Mouse (Mus musculus): ENCODE measurements at regions not wholly inside any gene's neighbourhood (a gene's known extent, or its start where the extent isn't known, plus 50 kb on each side); places are given as distances from the start of the nearest gene placed in this dataset.

GRCm38 (mm10) chr19:26261530-26261929 is 343.3 kb upstream of the Smarca2 start:
- no peak for DNase-seq (ENCODE audit: low spot score)

GRCm38 (mm10) chr19:26296360-26296759 is 308.5 kb upstream of the Smarca2 start:
- no peak for DNase-seq (ENCODE audit: low spot score)

GRCm38 (mm10) chr19:26308477-26309135 is 296.2 kb upstream of the Smarca2 start:
- no peak for DNase-seq (ENCODE audit: low spot score)

GRCm38 (mm10) chr19:26318977-26319376 is 285.9 kb upstream of the Smarca2 start:
- DNase-seq (ENCODE audit: low spot score), result no peak

GRCm38 (mm10) chr19:26323682-26324081 is 281.2 kb upstream of the Smarca2 start:
- no peak for DNase-seq (ENCODE audit: low spot score)

GRCm38 (mm10) chr19:26339120-26339519 is 265.7 kb upstream of the Smarca2 start:
- no peak for DNase-seq (ENCODE audit: low spot score)

GRCm38 (mm10) chr19:26340155-26340554 is 264.7 kb upstream of the Smarca2 start:
- DNase-seq (ENCODE audit: low spot score), result no peak

GRCm38 (mm10) chr19:26355054-26355453 is 249.8 kb upstream of the Smarca2 start:
- DNase-seq (ENCODE audit: low spot score), result no peak

GRCm38 (mm10) chr19:26383961-26384381 is 220.9 kb upstream of the Smarca2 start:
- DNase-seq (ENCODE audit: low spot score), result no peak

- DNase-seq (ENCODE audit: low spot score), result no peak
Observed at GRCm38 (mm10) chr19:26386075-26386474, 218.8 kb upstream of the Smarca2 start.

GRCm38 (mm10) chr19:26412684-26413083 is 192.2 kb upstream of the Smarca2 start:
- no peak for DNase-seq (ENCODE audit: low spot score)

GRCm38 (mm10) chr19:26414476-26415024 is 190.3 kb upstream of the Smarca2 start:
- no peak for DNase-seq (ENCODE audit: low spot score)

- no peak for DNase-seq (ENCODE audit: low spot score)
Observed at GRCm38 (mm10) chr19:26419781-26420180, 185.1 kb upstream of the Smarca2 start.

GRCm38 (mm10) chr19:26439163-26439562 is 165.7 kb upstream of the Smarca2 start:
- DNase-seq (ENCODE audit: low spot score), result no peak

GRCm38 (mm10) chr19:26445309-26445708 is 159.5 kb upstream of the Smarca2 start:
- DNase-seq (ENCODE audit: low spot score), result no peak

GRCm38 (mm10) chr19:26447427-26448023 is 157.3 kb upstream of the Smarca2 start:
- DNase-seq (ENCODE audit: low spot score), result no peak

GRCm38 (mm10) chr19:26461712-26462111 is 143.1 kb upstream of the Smarca2 start:
- no peak for DNase-seq (ENCODE audit: low spot score)

GRCm38 (mm10) chr19:26465228-26465627 is 139.6 kb upstream of the Smarca2 start:
- DNase-seq (ENCODE audit: low spot score), result no peak

- no peak for DNase-seq (ENCODE audit: low spot score)
Observed at GRCm38 (mm10) chr19:26466244-26466643, 138.6 kb upstream of the Smarca2 start.

GRCm38 (mm10) chr19:26467179-26467651 is 137.6 kb upstream of the Smarca2 start:
- DNase-seq (ENCODE audit: low spot score), result no peak

- no peak for DNase-seq (ENCODE audit: low spot score)
Observed at GRCm38 (mm10) chr19:26472659-26473058, 132.2 kb upstream of the Smarca2 start.

- no peak for DNase-seq (ENCODE audit: low spot score)
Observed at GRCm38 (mm10) chr19:26473211-26473610, 131.6 kb upstream of the Smarca2 start.

- no peak for DNase-seq (ENCODE audit: low spot score)
Observed at GRCm38 (mm10) chr19:26475197-26475596, 129.7 kb upstream of the Smarca2 start.

Measured in testis, postnatal 14 days (tissue).